ENCODE assay signal across 8 mouse cellular contexts in the genomic region with DNA sequence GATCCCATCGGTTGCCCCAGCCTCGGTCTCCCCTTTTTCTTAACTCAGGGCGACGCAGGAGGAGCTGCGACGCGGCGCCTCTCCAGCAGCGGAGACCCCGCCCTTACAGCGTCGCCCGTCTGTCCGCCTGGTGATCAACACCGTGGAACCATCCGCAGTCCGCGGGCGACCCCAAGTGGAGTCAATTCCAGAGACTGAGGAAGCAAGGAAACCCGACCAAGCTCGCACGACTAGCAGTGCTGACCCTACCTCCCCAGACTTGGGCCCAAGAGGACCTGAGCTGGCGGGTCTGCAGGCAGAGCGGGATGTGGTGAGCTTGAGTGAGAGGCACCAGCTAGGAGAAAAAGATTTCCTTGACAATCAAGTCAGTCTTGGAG. TPM values are rescaled to one million over a fixed set of nuclear protein-coding genes. Genes with fewer than 3 reads are reported as not detected.
DNase-seq lines count a peak whose midpoint lies in the region; ATAC-seq and TF ChIP-seq lines count a peak whose summit lies in the region.

No protein-coding gene starts in this region.

- intact Hi-C loops in heart, postnatal 25 days (cut with DNase I) = loop anchor here (2.0 to 10.0 kb wide), 5 partner anchors 26 to 869 kb away; a partner anchor contains a TSS

- no peaks in the 10 kb centered on the region for H3K9me3 ChIP-seq in forebrain, postnatal 0 days (ENCODE audit: low read length)
- no peaks in the 10 kb centered on the region for H3K9me3 ChIP-seq in liver, embryonic 15.5 days (replicated peaks)
- H3K9me3 ChIP-seq in neural tube, embryonic 11.5 days (ENCODE audit: control insufficient read depth, low read length) = no peaks in the 10 kb centered on the region

- peak overlapping the region; percentile 74 for H3K4me2 ChIP-seq in forebrain, postnatal 0 days (ENCODE audit: low read depth)
- H3K4me2 ChIP-seq in liver, embryonic 15.5 days = peak overlapping the region; percentile 53
- H3K4me2 ChIP-seq in neural tube, embryonic 11.5 days (ENCODE audit: low read depth) = peak overlapping the region; percentile 54

- ATAC-seq in forebrain, postnatal 0 days = peak; percentile 90
- no peak for ATAC-seq in liver, embryonic 15.5 days (ENCODE audit: insufficient read depth)
- ATAC-seq in neural tube, embryonic 11.5 days (ENCODE audit: insufficient read depth, low FRiP score, low TSS enrichment) = peak; percentile 85

- peak overlapping the region; percentile 57 for H3K9ac ChIP-seq in forebrain, postnatal 0 days
- no peak overlapping the region for H3K9ac ChIP-seq in liver, embryonic 15.5 days
- peak overlapping the region; percentile 33; the same call in 1 of the 2 replicates for H3K9ac ChIP-seq in neural tube, embryonic 11.5 days (ENCODE audit: low read length)

- peak; percentile 86 for TF ChIP-seq CTCF in forebrain, postnatal 0 days (IDR thresholded peaks at IDR 0.05; ENCODE audit: low read depth)

- peak overlapping the region; percentile 56 for H3K4me3 ChIP-seq in forebrain, postnatal 0 days (ENCODE audit: low read depth, low read length)
- peak overlapping the region; percentile 18; the same call in 1 of the 2 replicates for H3K4me3 ChIP-seq in liver, embryonic 15.5 days (replicated peaks)
- H3K4me3 ChIP-seq in neural tube, embryonic 11.5 days (ENCODE audit: low read depth, low read length) = peak overlapping the region; percentile 33

- WGBS in forebrain, postnatal 0 days = 2% methylated on average over 24 of the region's 24 CpGs
- WGBS in liver, embryonic 15.5 days (ENCODE audit: insufficient replicate concordance) = 15% methylated on average over 24 of the region's 24 CpGs
- WGBS in neural tube, embryonic 11.5 days = under 1% methylated on average over 24 of the region's 24 CpGs

- DNase-seq in ES-CJ7 (ENCODE audit: low read depth, low spot score) = peak; percentile 87
- DNase-seq in cerebellum, adult 18-20 months = peak; percentile 73 to 80
- DNase-seq in forebrain, postnatal 0 days = peak; percentile 90
- DNase-seq in heart, postnatal 25 days (ENCODE audit: low spot score) = peak; percentile 70
- DNase-seq in layer of hippocampus, adult 11-12 months (ENCODE audit: low spot score) = peak; percentile 89
- DNase-seq in neural tube, embryonic 11.5 days (ENCODE audit: low spot score) = peak; percentile 82
- DNase-seq in thymus, postnatal 14 days = peak; percentile 48

- no peak overlapping the region for H3K27ac ChIP-seq in forebrain, postnatal 0 days (ENCODE audit: low read depth, low read length)
- no peak overlapping the region for H3K27ac ChIP-seq in liver, embryonic 15.5 days (replicated peaks)
- no peak overlapping the region for H3K27ac ChIP-seq in neural tube, embryonic 11.5 days (ENCODE audit: low read depth, low read length)

- H3K36me3 ChIP-seq in forebrain, postnatal 0 days (ENCODE audit: insufficient read depth) = no peaks in the 10 kb centered on the region
- no peaks in the 10 kb centered on the region for H3K36me3 ChIP-seq in liver, embryonic 15.5 days (replicated peaks)
- H3K36me3 ChIP-seq in neural tube, embryonic 11.5 days (ENCODE audit: control insufficient read depth, insufficient read depth, low read length) = no peaks in the 10 kb centered on the region

- H3K27me3 ChIP-seq in forebrain, postnatal 0 days (ENCODE audit: insufficient read depth, low read length) = peaks cover 13% of the 10 kb centered on the region
- peaks cover 84% of the 10 kb centered on the region for H3K27me3 ChIP-seq in liver, embryonic 15.5 days
- H3K27me3 ChIP-seq in neural tube, embryonic 11.5 days (ENCODE audit: control insufficient read depth, insufficient read depth, low read length) = peaks cover 44% of the 10 kb centered on the region

- no peaks in the 10 kb centered on the region for H3K4me1 ChIP-seq in forebrain, postnatal 0 days (ENCODE audit: insufficient read depth)
- peaks cover 11% of the 10 kb centered on the region for H3K4me1 ChIP-seq in liver, embryonic 15.5 days (replicated peaks)
- H3K4me1 ChIP-seq in neural tube, embryonic 11.5 days (ENCODE audit: control insufficient read depth, insufficient read depth, low read length) = no peaks in the 10 kb centered on the region; the same call in 1 of the 2 replicates

RNA-seq across cellular contexts. Expression of a gene that starts 10.7 kb away (rescaled TPM):
- total RNA-seq in forebrain, postnatal 0 days (2014; rRNA removed) = 3.2 and 8.6 TPM in 2 replicates
- polyA plus RNA-seq in forebrain, postnatal 0 days (2015; fragmentation: Nextera tagmentation; extraction: Ambion mirVana) = 4.6 and 7.4 TPM in 2 replicates
- total RNA-seq in heart, postnatal 25 days (2021) = 1 to 10 TPM; 2.3 to 3.6 TPM
- polyA plus RNA-seq in liver, embryonic 15.5 days (2015; fragmentation: Nextera tagmentation; extraction: Ambion mirVana) = 1.4 and 1.8 TPM in 2 replicates
- polyA plus RNA-seq in neural tube, embryonic 11.5 days (2014; fragmentation: Nextera tagmentation; extraction: Ambion mirVana) = 4.6 and 4.7 TPM in 2 replicates

RNA-seq across cellular contexts. Expression of a gene that starts 25.7 kb away (rescaled TPM):
- 73.9 and 84.5 TPM in 2 replicates for total RNA-seq in forebrain, postnatal 0 days (2014; rRNA removed)
- polyA plus RNA-seq in forebrain, postnatal 0 days (2015; fragmentation: Nextera tagmentation; extraction: Ambion mirVana) = 28.5 and 37.9 TPM in 2 replicates
- 10 to 100 TPM; 31.4 to 35.8 TPM for total RNA-seq in heart, postnatal 25 days (2021)
- 4.5 and 4.6 TPM in 2 replicates for polyA plus RNA-seq in liver, embryonic 15.5 days (2015; fragmentation: Nextera tagmentation; extraction: Ambion mirVana)
- polyA plus RNA-seq in neural tube, embryonic 11.5 days (2014; fragmentation: Nextera tagmentation; extraction: Ambion mirVana) = 32.2 and 32.6 TPM in 2 replicates

RNA-seq across cellular contexts. Expression of a gene that starts 30.3 kb away (rescaled TPM):
- total RNA-seq in forebrain, postnatal 0 days (2014; rRNA removed) = 94.2 and 100 TPM in 2 replicates
- polyA plus RNA-seq in forebrain, postnatal 0 days (2015; fragmentation: Nextera tagmentation; extraction: Ambion mirVana) = 27.8 and 35.1 TPM in 2 replicates
- 10 to 100 TPM; 54.7 to 61.2 TPM for total RNA-seq in heart, postnatal 25 days (2021)
- polyA plus RNA-seq in liver, embryonic 15.5 days (2015; fragmentation: Nextera tagmentation; extraction: Ambion mirVana) = 17.4 and 20.9 TPM in 2 replicates
- 41.1 and 43.3 TPM in 2 replicates for polyA plus RNA-seq in neural tube, embryonic 11.5 days (2014; fragmentation: Nextera tagmentation; extraction: Ambion mirVana)

RNA-seq across cellular contexts. Expression of a gene that starts 45.0 kb away (rescaled TPM):
- 0.77 and 2.9 TPM in 2 replicates for total RNA-seq in forebrain, postnatal 0 days (2014; rRNA removed)
- 3.4 and 3.9 TPM in 2 replicates for polyA plus RNA-seq in forebrain, postnatal 0 days (2015; fragmentation: Nextera tagmentation; extraction: Ambion mirVana)
- 10 to 100 TPM; 26.1 to 30.7 TPM for total RNA-seq in heart, postnatal 25 days (2021)
- polyA plus RNA-seq in liver, embryonic 15.5 days (2015; fragmentation: Nextera tagmentation; extraction: Ambion mirVana) = 11.7 and 16.9 TPM in 2 replicates
- 72.7 and 93.7 TPM in 2 replicates for polyA plus RNA-seq in neural tube, embryonic 11.5 days (2014; fragmentation: Nextera tagmentation; extraction: Ambion mirVana)

RNA-seq across cellular contexts. Expression of a gene that starts 52.9 kb away (rescaled TPM):
- total RNA-seq in forebrain, postnatal 0 days (2014; rRNA removed) = 0.62 and 3.6 TPM in 2 replicates
- polyA plus RNA-seq in forebrain, postnatal 0 days (2015; fragmentation: Nextera tagmentation; extraction: Ambion mirVana) = 0.89 and 1.2 TPM in 2 replicates
- over 10,000 TPM in 1 of 2 experiments, 1,000 to 10,000 TPM in 1; 9,719 to 10,316 TPM for total RNA-seq in heart, postnatal 25 days (2021)
- 0.39 and 1.3 TPM in 2 replicates for polyA plus RNA-seq in liver, embryonic 15.5 days (2015; fragmentation: Nextera tagmentation; extraction: Ambion mirVana)
- polyA plus RNA-seq in neural tube, embryonic 11.5 days (2014; fragmentation: Nextera tagmentation; extraction: Ambion mirVana) = 2.1 and 3.5 TPM in 2 replicates
